Mouse (Mus musculus) heart, postnatal 0 days (tissue): ENCODE results near the gene Smc5.

ENCODE experiments used
- CTCF ChIP-seq: IDR thresholded peaks from 2 replicates; pipeline ENCODE4 v1.5.1; 2016; ENCODE audit warnings: antibody characterized with exemption, control low read depth, low read depth
- EP300 ChIP-seq: IDR thresholded peaks from 2 replicates; pipeline ENCODE4 v1.6.1; 2016; ENCODE audit warnings: antibody characterized with exemption, low read depth

- TF ChIP-seq CTCF (no peak), EP300 (no peak)
Measured at GRCm38 (mm10) chr19:23323107-23323506, 49.4 kb upstream of the Smc5 start.
